Mouse (Mus musculus) kidney, adult 18-20 months (tissue): ENCODE results near the gene Acyp2.

Experiments
- DNase-seq: peaks from one replicate; pipeline ENCODE4 v3.0.0; 2021

The Acyp2 gene

DNA sequence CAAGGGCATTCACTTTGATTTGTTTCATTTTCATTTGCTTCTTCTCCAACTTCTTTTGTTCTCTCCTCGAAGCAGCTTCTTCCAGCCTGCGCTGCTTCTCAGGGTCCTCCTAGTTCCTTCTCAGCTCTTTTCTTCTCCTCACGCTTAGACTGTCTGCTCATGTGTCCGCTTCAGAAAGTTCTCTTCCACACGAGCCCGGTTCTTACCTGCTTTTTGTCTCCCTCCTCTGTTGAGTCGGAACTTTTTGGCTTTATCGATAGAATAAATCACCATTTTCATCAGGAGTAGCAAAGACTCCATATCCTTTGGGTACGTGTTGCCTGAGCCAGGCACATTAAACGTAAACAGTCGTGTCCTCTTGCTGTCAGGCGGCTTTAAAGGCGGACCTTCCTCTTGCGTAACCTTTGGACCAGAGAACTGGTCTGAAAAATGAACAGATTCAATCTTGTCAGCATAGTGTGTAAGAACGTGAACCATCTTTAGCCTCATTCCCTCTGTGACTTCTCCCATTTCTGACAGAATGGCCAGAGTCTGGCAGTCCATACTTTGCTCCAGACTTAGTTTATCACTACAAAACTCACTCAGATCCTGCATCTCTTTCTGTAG is 76.5 kb downstream of the Acyp2 start:
- peak; percentile 3 for DNase-seq

GRCm38 (mm10) chr11:30570568-30570967 is 78.8 kb downstream of the Acyp2 start:
- DNase-seq, result no peak

DNA sequence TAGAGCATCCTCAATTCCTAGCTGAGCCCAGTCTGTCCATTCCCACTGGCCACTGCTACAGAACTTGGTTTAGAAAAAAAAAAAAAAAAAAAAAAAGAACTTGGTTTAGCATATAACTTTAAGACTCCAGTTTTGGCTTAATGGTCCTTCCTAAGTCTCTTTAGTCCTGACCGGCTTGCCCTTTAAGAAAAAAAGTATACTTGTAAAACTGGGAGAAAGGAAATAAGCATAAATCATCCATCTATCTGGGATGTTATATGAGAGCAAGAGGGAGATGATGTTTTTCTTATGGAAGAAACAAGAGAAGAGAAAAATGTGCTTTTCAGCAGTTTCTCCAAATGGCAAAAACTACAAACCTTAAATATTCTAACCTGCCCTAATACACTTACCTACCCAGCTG is 89.2 kb downstream of the Acyp2 start:
- no peak for DNase-seq

- DNase-seq, result no peak
Observed at GRCm38 (mm10) chr11:30553408-30553807, 96.0 kb downstream of the Acyp2 start.

DNA sequence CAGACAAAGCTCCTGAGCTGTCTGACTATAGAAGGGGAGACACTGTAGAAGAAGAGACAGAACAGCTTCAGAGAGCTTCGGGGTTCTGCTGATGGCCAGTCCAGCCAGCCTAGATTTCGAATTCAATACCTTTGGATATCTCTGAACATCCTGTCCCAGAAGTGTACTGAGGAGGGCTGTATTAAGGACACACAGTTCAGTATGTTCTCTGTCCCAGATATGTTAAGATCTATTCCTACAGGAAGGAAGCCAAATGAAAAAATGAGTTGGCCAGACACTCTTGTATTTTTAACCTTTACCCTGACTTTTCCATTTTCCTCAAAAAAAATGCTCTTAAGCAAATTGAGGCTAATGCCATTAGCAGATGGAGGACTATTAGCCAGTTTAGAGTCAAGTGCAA is 132.3 kb downstream of the Acyp2 start:
- no peak for DNase-seq

GRCm38 (mm10) chr11:30508178-30508577 is 141.2 kb downstream of the Acyp2 start:
- DNase-seq, result no peak

GRCm38 (mm10) chr11:30498738-30499355 is 150.5 kb downstream of the Acyp2 start:
- DNase-seq, result no peak

DNA sequence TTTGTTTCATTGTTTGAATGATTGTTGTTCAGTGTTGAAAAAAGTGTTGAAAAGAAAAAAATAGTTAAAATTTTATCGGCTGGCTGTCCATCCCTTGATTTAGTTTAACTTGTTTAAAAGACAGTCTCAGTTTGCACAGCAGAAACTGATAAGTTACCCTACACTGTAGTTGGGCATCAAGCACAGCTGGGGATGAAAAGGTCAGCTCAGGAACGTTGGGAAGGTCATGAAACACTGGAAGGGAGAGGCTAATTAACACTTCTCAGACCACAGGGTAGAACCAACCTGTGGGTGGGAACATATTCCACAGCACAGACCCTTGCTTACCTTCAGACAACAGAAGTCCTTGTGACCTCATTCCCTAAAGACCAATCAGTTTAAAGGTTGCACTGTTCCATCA is 152.2 kb downstream of the Acyp2 start:
- no peak for DNase-seq

DNA sequence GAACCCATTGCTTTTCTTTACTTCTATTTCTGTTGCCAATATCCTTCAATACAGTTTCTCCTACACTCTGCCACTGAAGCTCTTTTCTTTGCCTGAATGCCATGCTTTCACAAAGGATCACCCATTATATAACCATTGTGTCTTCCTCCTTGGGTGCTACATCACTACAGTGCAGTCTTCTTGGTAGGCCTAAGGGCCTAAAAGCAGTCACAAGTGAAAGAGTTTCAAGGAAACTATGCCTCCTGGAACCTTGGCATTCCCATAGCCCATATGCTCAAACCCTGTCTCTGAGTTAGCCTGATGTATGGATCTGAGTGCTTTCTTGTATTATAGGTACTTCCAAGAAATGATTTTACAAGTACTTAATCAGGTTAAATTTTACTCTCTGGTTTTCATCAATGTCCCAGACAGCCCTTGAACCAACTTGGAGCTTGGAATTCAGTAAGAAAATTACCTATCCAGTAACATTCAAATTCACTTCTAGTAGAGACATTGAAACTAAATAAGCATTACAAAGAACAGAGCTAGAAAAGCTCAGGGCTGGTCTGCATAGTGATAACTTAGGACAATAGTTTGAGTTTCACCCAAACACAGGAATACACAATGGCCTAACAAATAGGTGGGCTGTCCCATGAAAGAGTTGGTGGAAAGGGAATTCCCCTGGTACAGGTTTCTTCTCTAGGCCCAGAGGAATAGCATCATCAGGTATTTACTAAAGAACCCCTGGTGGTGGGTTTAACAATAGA is 157.7 kb downstream of the Acyp2 start:
- no peak for DNase-seq

- DNase-seq, result no peak
Observed at GRCm38 (mm10) chr11:30488183-30488582, 161.2 kb downstream of the Acyp2 start.

DNA sequence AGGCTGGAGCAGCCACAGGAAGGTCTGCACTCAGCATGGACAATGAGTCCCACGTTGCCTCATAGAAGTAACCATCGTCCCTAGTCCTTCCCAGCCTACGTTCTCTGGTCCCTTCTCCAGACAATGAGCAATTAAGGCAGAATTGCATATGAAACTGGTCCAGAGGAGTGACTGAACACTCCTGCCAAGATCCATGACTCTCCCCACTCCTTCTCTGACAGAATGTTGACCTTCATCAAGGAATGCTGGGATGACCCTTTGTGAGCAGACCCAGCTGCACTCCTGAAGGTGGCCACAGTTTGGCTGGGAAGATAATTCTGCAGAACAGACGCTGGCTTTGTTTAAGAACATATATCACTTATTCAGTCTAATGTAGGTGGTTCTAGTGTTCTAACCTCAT is 166.1 kb downstream of the Acyp2 start:
- no peak for DNase-seq

GRCm38 (mm10) chr11:30471751-30472593 is 177.4 kb downstream of the Acyp2 start, which contains the start of gene 4930505A04Rik:
Gene 4930505A04Rik (minus strand): TSS chr11:30471827.
- DNase-seq, result peak; percentile 79

- DNase-seq, result no peak
Observed at GRCm38 (mm10) chr11:30471187-30471586, 178.2 kb downstream of the Acyp2 start.
